Mouse (Mus musculus) C2C12 (cell line): ENCODE measurements around the gene Scand1.

Experiments used
- CEBPB ChIP-seq: IDR thresholded peaks from one replicate; pipeline ENCODE4 v1.6.1; 2011; ENCODE audit warnings: low read depth, mild to moderate bottlenecking, control low read depth, moderate library complexity
- CTCF ChIP-seq: IDR thresholded peaks from one replicate; pipeline ENCODE4 v1.5.1; 2011; ENCODE audit not compliant: control insufficient read depth, insufficient read depth, insufficient read length
- MAX ChIP-seq: IDR thresholded peaks from one replicate; pipeline ENCODE4 v1.6.1; 2011; ENCODE audit warnings: mild to moderate bottlenecking, control low read depth
- MYOD1 ChIP-seq: IDR thresholded peaks from one replicate; pipeline ENCODE4 v1.6.1; 2011; ENCODE audit warnings: low read depth; ENCODE audit not compliant: control insufficient read depth, insufficient read length
- MYOG ChIP-seq: IDR thresholded peaks from one replicate; pipeline ENCODE4 v1.6.1; 2011; ENCODE audit not compliant: control insufficient read depth, insufficient read length; ENCODE audit errors: extremely low read depth
- USF1 ChIP-seq: IDR thresholded peaks from one replicate; pipeline ENCODE4 v1.6.1; 2011; ENCODE audit warnings: low read depth, mild to moderate bottlenecking, control low read depth, moderate library complexity

DNA sequence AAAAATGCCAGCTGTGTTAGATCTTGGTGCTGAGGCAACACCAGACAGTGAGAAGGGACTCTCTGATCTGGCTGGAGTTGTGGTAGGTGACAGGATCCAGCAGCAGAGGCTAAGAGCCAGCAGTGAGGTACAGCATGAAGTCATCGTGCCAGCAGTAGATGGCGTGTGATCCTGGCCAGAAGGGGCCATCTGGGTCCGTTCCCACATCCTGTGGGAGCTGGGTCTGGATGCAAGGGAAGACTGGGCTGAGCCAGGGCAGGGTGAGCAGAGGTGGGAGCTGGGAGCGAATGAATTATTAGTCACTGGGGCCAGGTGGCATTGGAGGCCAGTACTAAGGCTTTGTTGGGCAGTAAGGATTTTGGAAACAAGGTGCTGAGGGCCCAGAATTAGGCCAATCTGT is 31.3 kb downstream of the Scand1 start:
- TF ChIP-seq CTCF: no peak
- no peak for TF ChIP-seq CEBPB
- no peak for TF ChIP-seq USF1
- TF ChIP-seq MAX: no peak
- no peak for TF ChIP-seq MYOD1
- TF ChIP-seq MYOG: no peak
